Mouse (Mus musculus) olfactory bulb, adult 2 months (tissue): ENCODE results near the gene Cpn2. TPM values are rescaled to one million over a fixed set of nuclear protein-coding genes. Genes with fewer than 3 reads are reported as not detected.

Experiments
- H3K27ac ChIP-seq: fragments of 200-500 bp; 2 replicates; pipeline ENCODE4 v1.5.1; 2012; ENCODE audit warnings: low read depth, low read length; ENCODE audit not compliant: insufficient read depth
- H3K4me1 ChIP-seq: fragments of 200-500 bp; 2 replicates; pipeline ENCODE4 v1.6.1; 2012; ENCODE audit warnings: low read length; ENCODE audit not compliant: control insufficient read depth, insufficient read depth
- H3K4me3 ChIP-seq: fragments of 200-500 bp; 2 replicates; pipeline ENCODE4 v1.5.1; 2012; ENCODE audit warnings: mild to moderate bottlenecking, low read depth, low read length, moderate library complexity; ENCODE audit not compliant: insufficient read depth
- CTCF ChIP-seq: fragments of 200-500 bp; IDR thresholded peaks from 2 replicates; pipeline ENCODE4 v1.5.1; 2012; ENCODE audit warnings: low read depth, mild to moderate bottlenecking, low read length, moderate library complexity; ENCODE audit not compliant: insufficient read depth
- POLR2A ChIP-seq: fragments of 200-500 bp; IDR thresholded peaks from 2 replicates; pipeline ENCODE4 v1.6.1; 2012; ENCODE audit warnings: mild to moderate bottlenecking, low read depth, low read length, moderate library complexity; ENCODE audit not compliant: insufficient read depth
- WGBS: fragments of 180-500 bp; shearing (Covaris S2); methylation state at CpG from one replicate; pipeline ENCODE4 v1.1.7; 2018; 5-methylcytosine and 5-hydroxymethylcytosine counted together
- polyA plus RNA-seq: library from polyadenylated mRNA; stranded (reverse); fragments of >200 nt; gene quantifications from 2 replicates; pipeline ENCODE4 v1.2.4, GENCODE M21; 2012; ENCODE audit warnings: low replicate concordance; ENCODE audit not compliant: missing spikeins, insufficient read depth, insufficient read length

Cpn2 gene
- polyA plus RNA-seq, 1 experiment, result not detected

DNA sequence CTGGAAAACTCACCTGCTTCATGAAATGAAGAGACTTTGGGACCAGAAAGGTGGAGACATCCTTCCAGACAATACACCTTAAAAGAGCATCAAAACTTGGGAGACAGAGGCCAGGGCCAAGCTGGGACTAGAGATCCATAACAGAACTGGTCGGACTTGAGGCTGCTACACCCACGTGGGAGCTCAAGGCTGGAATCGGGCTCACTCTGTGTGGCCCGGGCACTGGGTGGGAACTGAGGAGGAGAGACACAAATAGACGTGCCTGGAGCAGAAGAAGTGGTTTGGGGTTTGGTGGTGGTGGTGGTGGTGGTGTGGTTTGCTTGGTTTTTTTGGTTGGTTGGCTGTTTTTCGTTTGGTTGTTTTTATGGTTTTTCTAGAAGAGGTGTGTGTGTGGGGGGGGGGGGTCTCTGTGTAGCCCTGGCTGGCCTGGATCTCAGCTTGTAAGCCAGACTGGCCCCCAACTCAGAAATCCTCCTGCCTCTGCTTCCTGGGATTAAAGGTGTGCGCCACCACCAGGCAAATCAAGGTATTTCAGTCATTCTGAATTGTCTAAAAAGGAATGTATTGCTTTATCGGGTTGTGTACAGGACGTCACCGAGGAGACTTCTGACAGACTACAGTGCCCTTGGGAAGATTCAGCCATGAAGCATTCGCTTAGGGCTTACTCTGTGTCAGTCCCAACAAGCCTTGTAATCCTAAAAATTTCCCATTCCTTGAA lies 60.0 kb downstream of the Cpn2 start:
- Histone ChIP-seq H3K27ac (no peak overlapping the region), H3K4me3 (no peak overlapping the region), H3K4me1 (peaks cover 4% of the 10 kb centered on the region; the same call in 1 of the 2 replicates)
- WGBS, result 95% methylated on average over 11 of the region's 11 CpGs
- TF ChIP-seq POLR2A (no peak), CTCF (no peak)

Other genes with a start within 250 kb of the Cpn2 start
- not detected in 2 replicates for gene Hes1, start 203.1 kb downstream of the Cpn2 start, polyA plus RNA-seq
- gene Lrrc15, start 15.8 kb upstream of the Cpn2 start, polyA plus RNA-seq, result not detected in 2 replicates
- not detected in 2 replicates for gene Gp5, start 43.3 kb upstream of the Cpn2 start, polyA plus RNA-seq
- 63.3 and 284 TPM in 2 replicates for gene Atp13a3, start 138.5 kb upstream of the Cpn2 start, polyA plus RNA-seq